Mouse (Mus musculus) hindlimb bud, embryonic 11.5 days (tissue): Measurements from ENCODE around the gene Cntnap5a.
"Not testable (repeated sequence)": the region's sequence is repeated elsewhere in the genome, so short reads cannot be mapped to it uniquely, and the experiment has no call there.

Experiments
- DNase-seq: peaks from one replicate; pipeline ENCODE4 v3.0.0-alpha.2; 2012; ENCODE audit warnings: low read depth, low spot score; ENCODE audit errors: extremely low spot score

Cntnap5a gene

GRCm38 (mm10) chr1:116036894-116037293 is 352.3 kb downstream of the Cntnap5a start:
- DNase-seq, result no peak

- DNase-seq, result no peak
These were observed 359.5 kb downstream of the Cntnap5a start for GRCm38 (mm10) chr1:116044083-116044482.

- no peak for DNase-seq
These were observed 422.6 kb downstream of the Cntnap5a start for GRCm38 (mm10) chr1:116107010-116107723.

- DNase-seq, result no peak
These were observed 423.1 kb downstream of the Cntnap5a start for GRCm38 (mm10) chr1:116107724-116108058.

- no peak for DNase-seq
These were observed 423.8 kb downstream of the Cntnap5a start for GRCm38 (mm10) chr1:116108381-116108780.

- DNase-seq, result no peak
These were observed 441.2 kb downstream of the Cntnap5a start for GRCm38 (mm10) chr1:116125767-116126166.

GRCm38 (mm10) chr1:116127085-116127484 is 442.5 kb downstream of the Cntnap5a start:
- no peak for DNase-seq

GRCm38 (mm10) chr1:116128450-116129246 is 444.1 kb downstream of the Cntnap5a start:
- no peak for DNase-seq

- DNase-seq, result no peak
These were observed 447.9 kb downstream of the Cntnap5a start for GRCm38 (mm10) chr1:116132471-116132870.

GRCm38 (mm10) chr1:116149764-116150369 is 465.3 kb downstream of the Cntnap5a start:
- DNase-seq, result no peak

- DNase-seq, result no peak
These were observed 499.9 kb downstream of the Cntnap5a start for GRCm38 (mm10) chr1:116184471-116184870.

- DNase-seq, result not testable (repeated sequence)
These were observed 503.6 kb downstream of the Cntnap5a start for GRCm38 (mm10) chr1:116188142-116188541.

GRCm38 (mm10) chr1:116192299-116192698 is 507.7 kb downstream of the Cntnap5a start:
- DNase-seq, result no peak

- DNase-seq, result no peak
These were observed 532.3 kb downstream of the Cntnap5a start for GRCm38 (mm10) chr1:116216883-116217282.

GRCm38 (mm10) chr1:116240538-116240937 is 556.0 kb downstream of the Cntnap5a start:
- no peak for DNase-seq

- DNase-seq, result no peak
These were observed 559.3 kb downstream of the Cntnap5a start for GRCm38 (mm10) chr1:116243856-116244255.

GRCm38 (mm10) chr1:116281144-116281543 is 596.6 kb downstream of the Cntnap5a start:
- DNase-seq, result no peak

GRCm38 (mm10) chr1:116283968-116284367 is 599.4 kb downstream of the Cntnap5a start:
- DNase-seq, result no peak

GRCm38 (mm10) chr1:116306555-116306954 is 622.0 kb downstream of the Cntnap5a start:
- DNase-seq, result no peak

- DNase-seq, result no peak
These were observed 627.0 kb downstream of the Cntnap5a start for GRCm38 (mm10) chr1:116311512-116311911.

- no peak for DNase-seq
These were observed 628.7 kb downstream of the Cntnap5a start for GRCm38 (mm10) chr1:116313269-116313668.

GRCm38 (mm10) chr1:116324505-116324904 is 639.9 kb downstream of the Cntnap5a start:
- no peak for DNase-seq
